Mouse (Mus musculus) heart, embryonic 12.5 days (tissue): ENCODE measurements around the gene Srek1. TPM values are rescaled to one million over a fixed set of nuclear protein-coding genes. Genes with fewer than 3 reads are reported as not detected.

ENCODE experiments used
- ATAC-seq: fragments of 200-750 bp; cut with Nextera tagmentation; 2 replicates; pipeline ENCODE4 v1.8.0; 2017; ENCODE audit warnings: moderate TSS enrichment, moderate library complexity; ENCODE audit not compliant: insufficient number of reproducible peaks, low FRiP score
- H3K27ac ChIP-seq: fragments of 300-500 bp; sonication (generic); 2 replicates; pipeline ENCODE4 v1.5.1; 2016; ENCODE audit warnings: mild to moderate bottlenecking, moderate library complexity; ENCODE audit not compliant: poor library complexity, severe bottlenecking
- H3K27me3 ChIP-seq: fragments of 300-500 bp; sonication (generic); replicated peaks from 2 replicates; pipeline ENCODE4 v1.6.1; 2016; ENCODE audit warnings: mild to moderate bottlenecking, moderate library complexity
- H3K36me3 ChIP-seq: fragments of 300-500 bp; sonication (generic); 2 replicates; pipeline ENCODE4 v1.6.1; 2016; ENCODE audit warnings: mild to moderate bottlenecking, moderate library complexity
- H3K4me1 ChIP-seq: fragments of 300-500 bp; sonication (generic); replicated peaks from 2 replicates; pipeline ENCODE4 v1.6.1; 2016; ENCODE audit warnings: mild to moderate bottlenecking
- H3K4me2 ChIP-seq: fragments of 300-500 bp; sonication (generic); 2 replicates; pipeline ENCODE4 v1.6.1; 2016; ENCODE audit warnings: mild to moderate bottlenecking, moderate library complexity
- H3K4me3 ChIP-seq: fragments of 300-500 bp; sonication (generic); 2 replicates; pipeline ENCODE4 v1.5.1; 2016; ENCODE audit warnings: mild to moderate bottlenecking
- H3K9ac ChIP-seq: fragments of 300-500 bp; sonication (generic); 2 replicates; pipeline ENCODE4 v1.6.1; 2016; ENCODE audit warnings: mild to moderate bottlenecking, moderate library complexity
- H3K9me3 ChIP-seq: fragments of 300-500 bp; sonication (generic); replicated peaks from 2 replicates; pipeline ENCODE4 v1.6.1; 2016; ENCODE audit warnings: mild to moderate bottlenecking, moderate library complexity
- WGBS: fragments of 180-500 bp; shearing (Covaris S2); methylation state at CpG from one replicate; pipeline ENCODE4 v1.1.7; 2016; 5-methylcytosine and 5-hydroxymethylcytosine counted together
- polyA plus RNA-seq: library from polyadenylated mRNA; unstranded; fragments of >200 nt; fragmentation: Nextera tagmentation; extraction: Ambion mirVana; gene quantifications from 2 replicates; pipeline ENCODE4 v1.2.1, GENCODE M21; 2016

Srek1 gene
- polyA plus RNA-seq, 1 experiment from 2014 or later = 66.7 TPM

DNA sequence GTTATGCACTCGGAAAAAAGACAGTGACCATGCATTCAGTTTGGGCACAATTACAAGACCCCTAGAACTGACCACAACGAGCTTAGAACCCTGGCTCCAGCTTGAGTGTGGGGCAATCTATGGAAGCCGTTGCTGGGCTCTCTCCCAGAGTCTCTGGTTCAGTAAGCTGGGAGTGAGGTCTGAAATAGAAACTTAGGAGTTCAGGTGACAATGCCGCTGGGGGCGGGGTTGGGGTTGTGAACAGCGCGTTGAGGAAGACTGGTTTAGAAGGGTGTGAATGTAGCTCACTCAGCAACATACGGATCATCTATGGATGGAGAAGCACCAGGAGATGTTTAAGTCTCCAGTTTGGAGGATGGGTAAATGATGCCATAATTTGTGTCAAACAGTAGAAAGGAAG is 2.7 kb upstream of the Srek1 start:
- peaks cover 10% of the 10 kb centered on the region for H3K4me1 ChIP-seq
- H3K4me2 ChIP-seq = no peak overlapping the region
- no peaks in the 10 kb centered on the region for H3K36me3 ChIP-seq
- 61% methylated on average over 8 of the region's 8 CpGs for WGBS
- peaks cover 4% of the 10 kb centered on the region; the same call in 1 of the 2 replicates for H3K27me3 ChIP-seq
- H3K9me3 ChIP-seq = no peaks in the 10 kb centered on the region
- no peak for ATAC-seq
- no peak overlapping the region for H3K9ac ChIP-seq
- no peak overlapping the region for H3K4me3 ChIP-seq
- no peak overlapping the region for H3K27ac ChIP-seq

DNA sequence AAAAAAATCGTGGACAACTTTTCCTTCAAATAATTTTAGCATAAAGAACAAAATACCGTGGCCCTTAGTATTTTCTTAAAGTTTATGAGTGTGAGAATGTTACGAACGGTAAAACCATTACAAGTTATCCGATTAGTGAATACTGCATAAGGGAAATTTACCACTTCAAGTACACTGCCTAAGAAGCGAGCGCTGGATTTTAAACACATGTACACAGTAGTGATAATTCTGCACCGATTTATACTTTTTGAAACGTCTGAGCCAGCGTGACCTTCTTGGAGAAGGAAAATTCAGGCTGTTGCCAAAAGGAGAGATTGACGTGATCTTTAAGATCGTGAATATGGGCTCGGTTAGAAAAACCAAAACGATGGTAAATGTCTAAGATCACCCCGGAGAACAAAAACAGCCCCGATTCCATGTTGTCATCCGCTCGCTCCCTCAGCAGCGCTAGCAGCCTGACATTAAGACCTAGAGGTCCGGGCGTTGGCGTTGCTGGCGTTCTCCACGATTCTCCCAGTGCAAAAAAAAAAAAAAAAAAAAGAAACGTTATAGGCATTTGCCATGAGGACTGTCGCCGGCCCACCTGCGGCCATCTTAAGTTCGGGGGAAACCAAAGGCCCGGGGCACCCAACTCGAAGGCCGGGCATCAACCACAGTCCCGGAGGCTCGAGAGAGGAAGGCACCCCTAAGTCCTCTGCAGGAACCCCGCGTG is 845 bp downstream of the Srek1 start:
- H3K36me3 ChIP-seq = peaks cover 4% of the 10 kb centered on the region
- peak overlapping the region; percentile 87 for H3K9ac ChIP-seq
- peak overlapping the region; percentile 54 for H3K4me2 ChIP-seq
- H3K4me3 ChIP-seq = peak overlapping the region; percentile 90
- H3K27ac ChIP-seq = peak overlapping the region; percentile 98
- peak; percentile 75 for ATAC-seq
- peaks cover under 1% of the 10 kb centered on the region; the same call in 1 of the 2 replicates for H3K27me3 ChIP-seq
- no peaks in the 10 kb centered on the region for H3K9me3 ChIP-seq
- 1% methylated on average over 36 of the region's 36 CpGs for WGBS
- H3K4me1 ChIP-seq = peaks cover 17% of the 10 kb centered on the region

DNA sequence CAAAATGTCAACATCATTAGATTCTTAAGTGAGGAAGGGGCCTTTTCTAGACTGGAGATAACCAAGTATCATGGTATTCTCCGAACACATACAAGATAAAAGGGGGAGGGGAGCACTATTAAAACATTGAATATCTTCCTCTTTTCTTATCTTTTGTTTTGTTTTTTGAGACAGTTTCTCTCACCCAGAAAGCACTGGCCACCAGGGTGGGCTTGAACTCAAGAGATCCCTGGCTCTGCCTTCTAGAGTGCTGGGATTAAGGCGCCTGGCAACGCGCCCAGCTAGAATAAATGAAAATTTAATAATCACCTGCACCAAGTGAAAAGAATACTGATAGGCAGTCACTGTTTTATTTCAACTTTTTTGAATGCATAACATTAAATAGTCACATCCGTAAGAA is 1.5 kb downstream of the Srek1 start:
- H3K4me3 ChIP-seq = peak overlapping the region; percentile 90
- ATAC-seq = no peak
- H3K27me3 ChIP-seq = no peaks in the 10 kb centered on the region
- H3K9me3 ChIP-seq = no peaks in the 10 kb centered on the region
- peaks cover 5% of the 10 kb centered on the region for H3K36me3 ChIP-seq
- 34% methylated on average over 5 of the region's 5 CpGs for WGBS
- H3K4me2 ChIP-seq = peak overlapping the region; percentile 78
- peaks cover 17% of the 10 kb centered on the region for H3K4me1 ChIP-seq
- H3K27ac ChIP-seq = no peak overlapping the region
- H3K9ac ChIP-seq = peak overlapping the region; percentile 61

DNA sequence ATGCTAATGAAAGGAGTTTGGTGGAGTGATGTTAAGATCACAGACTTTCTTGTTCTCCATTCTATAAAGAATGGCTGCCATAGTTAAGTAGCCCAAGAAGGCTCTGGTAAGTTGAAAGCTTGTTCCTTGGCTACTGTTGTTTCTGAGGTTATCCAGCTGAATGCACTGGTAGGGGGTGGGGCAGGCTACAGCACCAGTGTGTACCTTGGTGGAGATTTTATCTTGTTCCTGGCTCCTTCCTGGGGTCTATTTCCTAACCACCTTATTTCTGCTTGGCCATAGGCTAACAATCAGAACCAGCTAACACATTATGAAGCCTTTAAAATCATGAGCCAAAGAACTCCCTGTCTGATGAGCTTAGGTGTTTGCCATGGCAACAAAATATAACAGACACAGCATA is 3.6 kb downstream of the Srek1 start:
- Histone ChIP-seq H3K9me3 (no peaks in the 10 kb centered on the region), H3K4me3 (no peak overlapping the region), H3K27ac (no peak overlapping the region), H3K4me1 (peaks cover 17% of the 10 kb centered on the region), H3K9ac (no peak overlapping the region), H3K27me3 (no peaks in the 10 kb centered on the region), H3K36me3 (peaks cover 13% of the 10 kb centered on the region), H3K4me2 (no peak overlapping the region)
- ATAC-seq = no peak

DNA sequence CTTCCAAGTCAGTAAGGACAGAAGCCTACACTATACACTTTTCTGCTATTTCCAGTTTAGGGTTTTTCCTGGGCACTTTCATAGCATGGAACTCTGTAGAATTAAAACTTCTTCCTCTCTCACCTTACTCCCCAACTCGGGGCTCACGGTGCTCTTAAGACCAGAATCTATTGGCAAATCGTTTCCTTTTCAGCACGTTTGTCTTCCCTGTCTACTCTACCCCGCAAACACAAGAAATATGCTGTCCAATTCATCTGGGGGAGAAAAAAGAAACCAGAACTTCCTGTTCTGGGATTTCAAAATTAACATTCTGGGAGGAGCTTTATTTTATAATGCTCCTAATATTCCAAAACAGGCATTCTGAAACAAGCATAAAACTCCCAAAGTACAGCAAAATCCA is 6.5 kb downstream of the Srek1 start:
- H3K27ac ChIP-seq = no peak overlapping the region
- no peak overlapping the region for H3K9ac ChIP-seq
- H3K36me3 ChIP-seq = peaks cover 20% of the 10 kb centered on the region
- ATAC-seq = no peak
- H3K27me3 ChIP-seq = no peaks in the 10 kb centered on the region
- H3K4me3 ChIP-seq = no peak overlapping the region
- no peak overlapping the region for H3K4me2 ChIP-seq
- WGBS = 72% methylated on average over 5 of the region's 5 CpGs
- peaks cover 15% of the 10 kb centered on the region for H3K4me1 ChIP-seq
- H3K9me3 ChIP-seq = no peaks in the 10 kb centered on the region

DNA sequence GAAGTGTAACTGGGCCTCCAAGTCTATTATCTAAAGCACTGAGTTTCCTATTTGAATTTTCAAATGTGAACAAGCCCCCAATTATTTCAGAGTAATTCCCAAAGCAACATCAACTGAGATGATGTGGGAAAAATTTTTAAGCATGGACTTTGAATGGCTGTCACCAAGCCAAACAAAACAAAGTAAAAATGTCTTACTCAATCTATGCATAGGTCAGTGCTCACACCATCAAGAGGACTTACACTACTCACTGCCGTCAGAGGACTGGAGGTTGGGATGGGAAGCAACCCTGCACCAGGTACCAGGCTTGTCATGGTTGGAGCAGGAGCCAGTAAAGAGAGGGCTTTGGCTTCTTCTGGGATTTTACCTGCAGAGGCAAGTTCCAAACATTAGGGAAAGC is 10.8 kb downstream of the Srek1 start:
- 67% methylated on average over 1 of the region's 1 CpGs for WGBS
- no peak overlapping the region for H3K9ac ChIP-seq
- no peaks in the 10 kb centered on the region for H3K4me1 ChIP-seq
- no peak overlapping the region for H3K27ac ChIP-seq
- no peaks in the 10 kb centered on the region for H3K27me3 ChIP-seq
- no peak overlapping the region for H3K4me3 ChIP-seq
- no peaks in the 10 kb centered on the region for H3K9me3 ChIP-seq
- ATAC-seq = no peak
- no peak overlapping the region for H3K4me2 ChIP-seq
- peaks cover 47% of the 10 kb centered on the region for H3K36me3 ChIP-seq

DNA sequence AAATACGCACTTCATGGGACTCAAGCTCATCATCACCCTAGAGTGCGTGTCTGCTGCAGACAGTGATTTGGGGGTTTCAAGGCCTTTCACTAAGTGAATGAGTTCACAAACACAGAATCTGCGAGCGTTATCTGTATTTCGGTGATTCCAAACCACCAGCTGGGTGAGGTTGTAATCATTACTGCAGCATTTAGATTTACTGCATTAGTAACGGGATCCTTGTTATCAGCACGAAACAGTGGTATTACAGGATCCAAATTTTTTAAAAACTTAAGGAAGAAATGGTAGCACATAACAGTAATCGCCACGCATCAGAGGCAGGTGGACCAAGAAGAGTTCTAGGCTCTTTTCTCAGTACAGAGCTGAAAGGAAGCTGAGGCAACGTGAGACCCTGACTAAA is 12.4 kb downstream of the Srek1 start:
- ATAC-seq = no peak
- H3K4me2 ChIP-seq = no peak overlapping the region
- no peaks in the 10 kb centered on the region for H3K9me3 ChIP-seq
- H3K4me1 ChIP-seq = no peaks in the 10 kb centered on the region
- no peak overlapping the region for H3K4me3 ChIP-seq
- H3K9ac ChIP-seq = no peak overlapping the region
- H3K36me3 ChIP-seq = peaks cover 55% of the 10 kb centered on the region
- H3K27me3 ChIP-seq = no peaks in the 10 kb centered on the region
- no peak overlapping the region for H3K27ac ChIP-seq
- 86% methylated on average over 10 of the region's 10 CpGs for WGBS

DNA sequence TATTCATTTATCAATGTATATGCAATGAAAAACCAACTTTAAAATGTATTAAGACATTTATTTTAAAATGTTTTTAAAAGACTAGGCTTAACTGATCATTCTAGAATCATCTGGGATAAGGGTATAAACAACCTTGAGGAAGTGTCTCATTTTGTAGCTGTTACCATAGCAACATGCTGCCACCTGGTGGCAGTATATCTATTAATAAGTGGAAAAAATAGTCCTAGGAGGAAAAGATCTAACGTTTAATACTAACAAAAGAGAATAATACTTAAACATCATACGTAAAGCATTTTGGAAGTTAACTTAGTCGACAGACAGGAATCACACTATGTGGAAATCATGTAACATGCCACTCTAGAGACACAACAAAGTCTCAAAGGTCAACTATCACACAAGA is 23.0 kb downstream of the Srek1 start:
- Histone ChIP-seq H3K4me2 (no peak overlapping the region), H3K4me3 (no peak overlapping the region), H3K9ac (no peak overlapping the region), H3K9me3 (no peaks in the 10 kb centered on the region), H3K4me1 (no peaks in the 10 kb centered on the region), H3K27me3 (no peaks in the 10 kb centered on the region), H3K36me3 (peaks cover 65% of the 10 kb centered on the region), H3K27ac (no peak overlapping the region)
- no peak for ATAC-seq
- WGBS = 64% methylated on average over 3 of the region's 3 CpGs

DNA sequence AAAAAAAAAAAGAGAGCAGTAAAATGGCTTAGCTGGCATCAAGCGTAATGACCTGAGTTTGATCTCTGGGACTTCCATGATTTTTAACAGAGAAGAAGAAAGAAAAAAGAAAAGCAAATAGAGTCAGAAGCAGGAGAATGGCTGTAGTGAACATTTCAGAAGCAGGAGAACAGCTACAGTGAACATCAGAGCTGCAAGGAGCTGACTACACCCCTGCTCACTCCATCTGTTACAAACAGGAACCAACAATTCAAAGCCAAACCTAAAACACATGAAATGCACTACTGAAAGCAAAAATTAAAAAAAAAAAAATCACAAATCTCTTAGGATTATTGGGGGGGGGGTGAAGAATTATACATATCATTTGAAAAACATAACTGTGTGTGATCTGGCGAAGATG is 28.7 kb downstream of the Srek1 start:
- Histone ChIP-seq H3K9ac (no peak overlapping the region), H3K9me3 (no peaks in the 10 kb centered on the region), H3K27ac (no peak overlapping the region), H3K4me1 (no peaks in the 10 kb centered on the region), H3K36me3 (peaks cover 76% of the 10 kb centered on the region), H3K27me3 (no peaks in the 10 kb centered on the region), H3K4me2 (no peak overlapping the region), H3K4me3 (no peak overlapping the region)
- ATAC-seq = no peak
- 94% methylated on average over 2 of the region's 2 CpGs for WGBS

DNA sequence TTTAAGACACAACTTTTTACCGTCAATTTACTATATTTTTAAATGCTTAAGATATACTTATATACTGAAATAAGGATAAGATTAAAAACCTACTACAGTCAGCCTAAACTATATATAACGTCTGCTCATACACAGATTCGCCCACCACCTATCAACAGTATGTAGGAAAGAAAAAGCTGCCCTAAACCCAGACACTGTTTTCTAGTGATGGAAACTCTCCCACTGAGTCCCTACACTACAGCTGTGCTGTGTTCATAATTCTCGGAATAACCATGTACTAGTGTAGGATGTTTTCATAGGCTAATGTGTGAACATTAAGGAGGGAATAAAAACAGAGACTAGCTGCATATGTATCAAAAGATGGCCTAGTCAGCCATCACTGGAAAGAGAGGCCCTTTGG is 29.2 kb downstream of the Srek1 start:
- ATAC-seq = no peak
- 88% methylated on average over 4 of the region's 4 CpGs for WGBS
- H3K9me3 ChIP-seq = no peaks in the 10 kb centered on the region
- no peaks in the 10 kb centered on the region for H3K4me1 ChIP-seq
- no peak overlapping the region for H3K4me3 ChIP-seq
- no peak overlapping the region for H3K4me2 ChIP-seq
- no peak overlapping the region for H3K27ac ChIP-seq
- H3K27me3 ChIP-seq = no peaks in the 10 kb centered on the region
- H3K36me3 ChIP-seq = peaks cover 74% of the 10 kb centered on the region
- H3K9ac ChIP-seq = no peak overlapping the region

DNA sequence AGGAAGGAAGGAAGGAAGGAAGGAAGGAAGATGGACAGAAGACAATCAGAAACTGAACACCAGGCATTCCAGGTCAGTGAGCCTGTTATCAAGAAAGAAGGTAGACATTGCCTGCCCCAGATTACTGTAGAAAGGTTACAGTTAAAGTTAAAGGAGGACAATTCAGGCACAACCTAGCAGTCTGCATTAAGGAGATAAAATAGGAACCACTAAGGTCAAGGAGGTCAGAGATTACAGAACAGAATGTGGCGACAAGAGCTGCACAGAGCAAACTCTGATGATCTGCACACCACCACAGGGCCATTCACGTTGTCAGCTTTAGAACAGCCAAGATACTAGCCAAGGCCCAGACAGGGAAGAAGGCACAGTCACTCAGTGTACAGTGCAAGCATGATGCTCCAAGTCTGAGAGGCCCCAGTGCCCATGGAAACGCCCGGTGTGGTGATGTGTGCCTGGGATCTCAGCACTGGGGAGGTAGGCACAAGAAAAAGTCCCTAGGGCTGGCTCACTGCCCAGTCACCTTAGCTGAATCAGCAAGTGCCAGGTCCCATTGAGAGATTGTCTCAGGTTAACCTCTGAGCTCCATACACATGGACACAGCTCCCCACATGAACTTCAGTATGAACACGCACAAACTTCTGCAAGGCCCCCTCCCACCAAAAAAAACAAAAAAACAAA is 38.9 kb downstream of the Srek1 start:
- no peak overlapping the region for H3K27ac ChIP-seq
- ATAC-seq = no peak
- peaks cover 56% of the 10 kb centered on the region for H3K36me3 ChIP-seq
- H3K4me1 ChIP-seq = peaks cover 8% of the 10 kb centered on the region
- WGBS = 60% methylated on average over 5 of the region's 5 CpGs
- H3K27me3 ChIP-seq = no peaks in the 10 kb centered on the region
- H3K4me2 ChIP-seq = no peak overlapping the region
- no peak overlapping the region for H3K9ac ChIP-seq
- no peaks in the 10 kb centered on the region for H3K9me3 ChIP-seq
- no peak overlapping the region for H3K4me3 ChIP-seq
